Mouse (Mus musculus) gastrocnemius, adult 2 months (tissue): ENCODE measurements at regions not wholly inside any gene's neighbourhood (a gene's known extent, or its start where the extent isn't known, plus 50 kb on each side); places are given as distances from the start of the nearest gene placed in this dataset.

Experiments
- DNase-seq: peaks from one replicate; pipeline ENCODE4 v3.0.0; 2022
- H3K27ac ChIP-seq: fragments of 200-600 bp; 2 replicates; pipeline ENCODE4 v1.8.1; 2022; ENCODE audit warnings: mild to moderate bottlenecking
- H3K4me3 ChIP-seq: fragments of 200-600 bp; 2 replicates; pipeline ENCODE4 v1.8.1; 2022; ENCODE audit warnings: mild to moderate bottlenecking, moderate library complexity
- CTCF ChIP-seq: fragments of 200-600 bp; IDR thresholded peaks from 2 replicates; pipeline ENCODE4 v1.8.1; 2022; ENCODE audit warnings: antibody characterized with exemption, mild to moderate bottlenecking, moderate library complexity
- intact Hi-C: fragments of 180-260 bp; cut with DNase I; formaldehyde crosslinking; loops from one replicate; pipeline ENCODE4 v1.15.1; 2025

DNA sequence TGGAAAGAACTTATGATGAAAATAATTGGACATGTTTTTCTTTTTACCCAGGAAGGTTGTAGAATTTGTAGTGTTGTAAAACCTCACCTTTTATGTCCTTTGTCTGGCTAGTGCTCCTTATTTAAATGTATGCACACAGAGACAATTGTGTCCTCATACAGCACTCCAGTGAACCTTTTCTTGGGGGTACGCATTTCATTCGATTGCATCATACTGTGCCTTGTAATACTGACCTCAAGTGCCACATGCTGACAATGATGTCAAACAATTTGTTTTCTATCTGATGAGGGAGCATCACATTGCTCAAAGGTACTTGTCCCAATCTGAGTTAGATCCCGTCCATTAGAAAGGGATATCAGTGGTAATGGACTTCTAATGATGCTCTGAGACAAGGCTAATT is 86.4 kb upstream of the Mettl25 start:
- no peak for DNase-seq
- no peak for TF ChIP-seq CTCF
- intact Hi-C loops = no loop called here
- Histone ChIP-seq H3K27ac (no peak overlapping the region), H3K4me3 (no peak overlapping the region)

DNA sequence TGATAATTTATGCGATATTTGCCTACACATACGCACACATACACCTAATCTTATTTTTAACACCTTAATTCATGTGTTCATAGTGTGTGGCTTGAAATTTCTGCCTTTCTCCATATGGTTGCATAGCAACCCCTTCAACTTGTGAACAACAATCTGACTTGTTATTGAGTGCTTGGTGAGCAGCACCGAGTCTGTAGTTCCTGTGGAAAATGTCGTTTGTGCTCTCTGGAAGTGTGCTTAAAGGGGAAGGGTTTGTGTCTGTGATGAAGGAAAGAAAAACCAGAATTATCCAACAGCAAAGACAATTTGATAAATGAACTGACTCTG is 85.7 kb upstream of the Mettl25 start:
- DNase-seq = no peak
- no peak for TF ChIP-seq CTCF
- intact Hi-C loops = no loop called here
- no peak overlapping the region for H3K4me3 ChIP-seq
- no peak overlapping the region for H3K27ac ChIP-seq

DNA sequence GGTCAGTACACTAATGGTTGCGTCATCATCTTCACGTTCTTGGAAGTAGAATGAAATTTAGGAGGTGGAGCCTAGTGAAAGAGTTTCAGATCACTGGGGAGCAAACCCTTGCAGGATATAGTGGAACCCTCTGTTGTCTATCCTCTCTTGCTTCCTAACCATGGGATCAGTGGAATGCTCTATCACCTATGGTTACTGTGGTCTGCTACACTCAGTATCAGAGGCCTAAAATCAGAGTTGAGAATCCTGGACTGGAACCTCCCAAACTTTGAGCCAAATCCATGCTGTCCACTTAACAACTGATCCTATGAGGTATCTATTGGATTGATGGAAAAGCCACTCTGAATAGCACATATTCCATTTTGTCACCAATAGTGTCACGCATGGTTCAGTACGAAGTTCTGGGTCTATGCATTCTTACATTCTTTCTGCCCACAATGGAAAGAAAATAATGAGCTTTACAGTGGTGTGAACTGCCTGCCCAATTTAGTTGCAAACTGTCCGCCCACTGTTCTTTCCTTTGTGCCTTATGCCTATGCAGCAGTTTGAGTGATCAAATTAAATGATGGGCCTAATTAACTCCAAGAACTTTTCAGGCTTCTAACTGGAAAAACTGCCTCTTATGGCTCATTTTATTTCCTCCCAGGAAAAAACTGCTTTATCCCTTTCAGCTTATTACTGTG is 85.2 kb upstream of the Mettl25 start:
- no peak for TF ChIP-seq CTCF
- DNase-seq = no peak
- Histone ChIP-seq H3K27ac (no peak overlapping the region), H3K4me3 (no peak overlapping the region)
- intact Hi-C loops = no loop called here

DNA sequence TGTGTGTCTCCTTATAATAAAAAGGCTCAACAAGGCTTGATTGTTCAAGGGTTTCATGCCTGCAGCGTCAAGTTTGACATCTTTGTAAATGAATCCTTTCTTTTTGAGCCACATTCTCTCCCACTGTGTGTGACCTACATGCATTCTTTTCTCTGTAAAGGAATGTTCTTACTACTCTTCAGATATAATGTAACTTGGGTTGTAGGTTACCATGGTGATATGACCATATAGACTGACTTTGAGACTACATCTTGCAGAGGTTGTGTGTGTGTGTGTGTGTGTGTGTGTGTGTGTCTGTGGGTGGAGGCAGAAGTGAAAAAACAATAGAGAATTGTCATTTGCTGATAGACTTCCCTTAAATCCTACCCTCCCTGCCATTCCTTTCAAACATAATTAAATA is 58.5 kb upstream of the Mettl25 start:
- DNase-seq = no peak
- Histone ChIP-seq H3K27ac (no peak overlapping the region), H3K4me3 (no peak overlapping the region)
- intact Hi-C loops = no loop called here
- no peak for TF ChIP-seq CTCF

DNA sequence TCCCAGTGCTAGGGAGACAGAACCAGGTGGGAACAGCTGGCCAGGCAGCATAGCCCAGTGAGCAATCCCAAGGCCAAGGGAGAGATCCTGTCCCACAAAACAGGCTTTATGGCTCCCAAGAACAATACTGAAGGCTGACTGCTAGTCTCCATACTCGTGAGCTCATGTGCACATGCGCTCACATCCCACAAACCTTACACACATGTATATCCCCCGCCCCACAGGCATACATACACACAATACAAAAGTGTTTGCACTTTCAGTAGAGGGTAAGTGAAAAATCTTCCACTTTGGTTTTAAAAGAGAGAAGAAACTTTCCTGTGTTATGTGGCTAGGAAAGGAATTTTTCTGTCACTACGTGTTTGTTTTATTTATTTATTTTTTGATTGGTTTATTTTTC is 58.0 kb upstream of the Mettl25 start:
- DNase-seq = no peak
- intact Hi-C loops = no loop called here
- Histone ChIP-seq H3K4me3 (no peak overlapping the region), H3K27ac (no peak overlapping the region)
- no peak for TF ChIP-seq CTCF
